Mouse (Mus musculus): ENCODE data around the gene Cyb561d1. TPM values are rescaled to one million over a fixed set of nuclear protein-coding genes. Genes with fewer than 3 reads are reported as not detected.

The Cyb561d1 gene
- polyA plus RNA-seq, 1 experiment from 2014 or later, result 2.3 TPM

Other genes starting within 250 kb of the Cyb561d1 start
- gene Gstm3, start 231.9 kb downstream of the Cyb561d1 start, polyA plus RNA-seq (2014; fragmentation: Nextera tagmentation; extraction: Ambion mirVana), result 7.5 and 7.7 TPM in 2 replicates
- gene Gstm2, start 214.8 kb downstream of the Cyb561d1 start, polyA plus RNA-seq (2014; fragmentation: Nextera tagmentation; extraction: Ambion mirVana), result 16.7 and 18.2 TPM in 2 replicates
- 244 and 267 TPM in 2 replicates for gene Gstm1, start 183.2 kb downstream of the Cyb561d1 start, polyA plus RNA-seq (2014; fragmentation: Nextera tagmentation; extraction: Ambion mirVana)
- 21.2 and 22.8 TPM in 2 replicates for gene Gstm4, start 156.3 kb downstream of the Cyb561d1 start, polyA plus RNA-seq (2014; fragmentation: Nextera tagmentation; extraction: Ambion mirVana)
- 119 and 123 TPM in 2 replicates for gene Ampd2, start 114.6 kb downstream of the Cyb561d1 start, polyA plus RNA-seq (2014; fragmentation: Nextera tagmentation; extraction: Ambion mirVana)
- gene Gnat2, start 108.4 kb downstream of the Cyb561d1 start, polyA plus RNA-seq (2014; fragmentation: Nextera tagmentation; extraction: Ambion mirVana), result 4.2 and 5.4 TPM in 2 replicates
- 146 and 170 TPM in 2 replicates for gene Gnai3, start 55.1 kb downstream of the Cyb561d1 start, polyA plus RNA-seq (2014; fragmentation: Nextera tagmentation; extraction: Ambion mirVana)
- 0.07 TPM in 1 of 2 replicates, not detected in the other for gene Gpr61, start 46.3 kb downstream of the Cyb561d1 start, polyA plus RNA-seq (2014; fragmentation: Nextera tagmentation; extraction: Ambion mirVana)
- gene Amigo1, start 14.9 kb downstream of the Cyb561d1 start, polyA plus RNA-seq (2014; fragmentation: Nextera tagmentation; extraction: Ambion mirVana), result 0.88 and 1.5 TPM in 2 replicates
- 8.7 and 8.9 TPM in 2 replicates for gene Atxn7l2, start 9.7 kb upstream of the Cyb561d1 start, polyA plus RNA-seq (2014; fragmentation: Nextera tagmentation; extraction: Ambion mirVana)
- gene Sypl2, start 25.4 kb upstream of the Cyb561d1 start, polyA plus RNA-seq (2014; fragmentation: Nextera tagmentation; extraction: Ambion mirVana), result 0.05 and 0.08 TPM in 2 replicates
- gene Psma5, start 55.7 kb upstream of the Cyb561d1 start, polyA plus RNA-seq (2014; fragmentation: Nextera tagmentation; extraction: Ambion mirVana), result 335 and 351 TPM in 2 replicates
- gene Sort1, start 82.9 kb upstream of the Cyb561d1 start, polyA plus RNA-seq (2014; fragmentation: Nextera tagmentation; extraction: Ambion mirVana), result 10.6 and 11.9 TPM in 2 replicates
- gene Mybphl, start 163.7 kb upstream of the Cyb561d1 start, polyA plus RNA-seq (2014; fragmentation: Nextera tagmentation; extraction: Ambion mirVana), result 0.47 and 1.2 TPM in 2 replicates
- 33.2 and 34.0 TPM in 2 replicates for gene Psrc1, start 182.6 kb upstream of the Cyb561d1 start, polyA plus RNA-seq (2014; fragmentation: Nextera tagmentation; extraction: Ambion mirVana)
- 2.4 and 2.5 TPM in 2 replicates for gene Celsr2, start 214.3 kb upstream of the Cyb561d1 start, polyA plus RNA-seq (2014; fragmentation: Nextera tagmentation; extraction: Ambion mirVana)
- gene Sars, start 244.0 kb upstream of the Cyb561d1 start, polyA plus RNA-seq (2014; fragmentation: Nextera tagmentation; extraction: Ambion mirVana), result 194 and 199 TPM in 2 replicates

All from liver, embryonic 11.5 days (tissue).